Mouse (Mus musculus) retina, adult 2 months (tissue): ENCODE data around the gene Agap2.
"Not testable (repeated sequence)": the region's sequence is repeated elsewhere in the genome, so short reads cannot be mapped to it uniquely, and the experiment has no call there.

Experiments
- DNase-seq: peaks from one replicate; pipeline ENCODE4 v3.0.0-alpha.2; 2012; ENCODE audit warnings: low read depth, low spot score

Agap2 gene

GRCm38 (mm10) chr10:127059174-127059967, 15.7 kb upstream of the Agap2 start:
- DNase-seq, result no peak

GRCm38 (mm10) chr10:127059968-127060916, 14.8 kb upstream of the Agap2 start, which contains the start of gene March9:
March9 (minus strand) TSS chr10:127060184.
- DNase-seq, result peak; percentile 63

- no peak for DNase-seq
Observed at GRCm38 (mm10) chr10:127061085-127061484, 14.0 kb upstream of the Agap2 start.

- DNase-seq, result no peak
Observed at GRCm38 (mm10) chr10:127061513-127061912, 13.6 kb upstream of the Agap2 start.

GRCm38 (mm10) chr10:127062101-127062500, 13.0 kb upstream of the Agap2 start:
- DNase-seq, result not testable (repeated sequence)

GRCm38 (mm10) chr10:127062503-127062902, 12.6 kb upstream of the Agap2 start:
- no peak for DNase-seq

- peak; percentile 98 for DNase-seq
Observed at GRCm38 (mm10) chr10:127063239-127063872, 11.7 kb upstream of the Agap2 start, which contains the start of gene Cdk4. Cdk4 (plus strand) TSS chr10:127063534.

- DNase-seq, result no peak
Observed at GRCm38 (mm10) chr10:127063913-127064870, 10.9 kb upstream of the Agap2 start.

- DNase-seq, result no peak
Observed at GRCm38 (mm10) chr10:127065981-127066380, 9.1 kb upstream of the Agap2 start.

- DNase-seq, result no peak
Observed at GRCm38 (mm10) chr10:127066519-127067018, 8.5 kb upstream of the Agap2 start.

- DNase-seq, result no peak
Observed at GRCm38 (mm10) chr10:127068360-127069038, 6.6 kb upstream of the Agap2 start.

GRCm38 (mm10) chr10:127069281-127070189, 5.5 kb upstream of the Agap2 start:
- no peak for DNase-seq

GRCm38 (mm10) chr10:127070190-127071121, 4.6 kb upstream of the Agap2 start, which contains the start of gene Tspan31:
Tspan31 (minus strand) TSS chr10:127070264.
- DNase-seq, result peak; percentile 84

GRCm38 (mm10) chr10:127071203-127071602, 3.9 kb upstream of the Agap2 start:
- DNase-seq, result no peak

- DNase-seq, result not testable (repeated sequence)
Observed at GRCm38 (mm10) chr10:127072270-127072669, 2.8 kb upstream of the Agap2 start.

- not testable (repeated sequence) for DNase-seq
Observed at GRCm38 (mm10) chr10:127072969-127073368, 2.1 kb upstream of the Agap2 start.

GRCm38 (mm10) chr10:127073981-127074380, 1.1 kb upstream of the Agap2 start:
- no peak for DNase-seq
